Mouse (Mus musculus): ENCODE measurements around the gene Ubr4. TPM values are rescaled to one million over a fixed set of nuclear protein-coding genes. Genes with fewer than 3 reads are reported as not detected.

Ubr4 gene
- 100 to 1,000 TPM; 158 to 164 TPM for total RNA-seq (2021)
- long read RNA-seq, experiment 1, partial matches to known transcripts = 20 of 26 reads
- long read RNA-seq, experiment 1, other reads (novel, unspliced or antisense) = 6 of 26 reads
- long read RNA-seq, experiment 2, partial matches to known transcripts = 11 of 16 reads
- long read RNA-seq, experiment 2, other reads (novel, unspliced or antisense) = 5 of 16 reads

GRCm38 (mm10) chr4:139351931-139352711 lies at the start of gene Ubr4, which contains the start of the genes Mrto4 and Emc1:
TSS of gene Ubr4 (plus strand) at chr4:139352609.
TSS of gene Mrto4 (minus strand) at chr4:139352576.
TSS of gene Emc1 (plus strand) at chr4:139352587.
- intact Hi-C loops (cut with DNase I) = no loop called here

GRCm38 (mm10) chr4:139305521-139305920 lies 46.9 kb upstream of the Ubr4 start:
- DNase-seq (ENCODE audit: low spot score in 2 of 2) = no peak
- intact Hi-C loops (cut with DNase I) = no loop called here

More at GRCm38 (mm10) chr4:139351931-139352711, at the start of gene Ubr4, which contains the start of the genes Mrto4 and Emc1:
- DNase-seq (ENCODE audit: low spot score in 2 of 2) = peak; percentile 83 to 85

GRCm38 (mm10) chr4:139307916-139308315 lies 44.5 kb upstream of the Ubr4 start:
- intact Hi-C loops (cut with DNase I) = no loop called here
- no peak for DNase-seq (ENCODE audit: low spot score in 2 of 2)

GRCm38 (mm10) chr4:139309651-139310050 lies 42.8 kb upstream of the Ubr4 start:
- no peak for DNase-seq (ENCODE audit: low spot score in 2 of 2)
- intact Hi-C loops (cut with DNase I) = no loop called here

GRCm38 (mm10) chr4:139310171-139310898 lies 42.1 kb upstream of the Ubr4 start, which contains the start of the genes Pqlc2 and Akr7a5:
TSS of gene Pqlc2 (minus strand) at chr4:139310708.
TSS of gene Akr7a5 (plus strand) at chr4:139310744.
- peak; percentile 97 to 99 for DNase-seq (ENCODE audit: low spot score in 2 of 2)
- intact Hi-C loops (cut with DNase I) = no loop called here

- intact Hi-C loops (cut with DNase I) = no loop called here
- no peak for DNase-seq (ENCODE audit: low spot score in 2 of 2)
Measured at GRCm38 (mm10) chr4:139310899-139311701, 41.3 kb upstream of the Ubr4 start.

GRCm38 (mm10) chr4:139311707-139312106 lies 40.7 kb upstream of the Ubr4 start:
- intact Hi-C loops (cut with DNase I) = no loop called here
- no peak for DNase-seq (ENCODE audit: low spot score in 2 of 2)

GRCm38 (mm10) chr4:139312632-139313031 lies 39.8 kb upstream of the Ubr4 start:
- intact Hi-C loops (cut with DNase I) = no loop called here
- DNase-seq (ENCODE audit: low spot score in 2 of 2) = no peak

GRCm38 (mm10) chr4:139318449-139318848 lies 34.0 kb upstream of the Ubr4 start:
- no peak for DNase-seq (ENCODE audit: low spot score in 2 of 2)
- intact Hi-C loops (cut with DNase I) = no loop called here

- intact Hi-C loops (cut with DNase I) = no loop called here
Measured at GRCm38 (mm10) chr4:139319740-139320139, 32.7 kb upstream of the Ubr4 start.

GRCm38 (mm10) chr4:139330605-139331004 lies 21.8 kb upstream of the Ubr4 start:
- peak in 1 of 2 experiments; percentile 25 for DNase-seq (ENCODE audit: low spot score in 2 of 2)
- intact Hi-C loops (cut with DNase I) = loop anchor here (10.0 kb wide), 1 partner anchor 406 kb away; no protein-coding TSS in a partner anchor

More at GRCm38 (mm10) chr4:139319740-139320139, 32.7 kb upstream of the Ubr4 start:
- no peak for DNase-seq (ENCODE audit: low spot score in 2 of 2)

- intact Hi-C loops (cut with DNase I) = loop anchor here (10.0 kb wide), 1 partner anchor 410 kb away; no protein-coding TSS in a partner anchor
Measured at GRCm38 (mm10) chr4:139334631-139335295, 17.6 kb upstream of the Ubr4 start.

GRCm38 (mm10) chr4:139335507-139335906 lies 16.9 kb upstream of the Ubr4 start:
- intact Hi-C loops (cut with DNase I) = loop anchor here (10.0 kb wide), 1 partner anchor 411 kb away; no protein-coding TSS in a partner anchor
- no peak for DNase-seq (ENCODE audit: low spot score in 2 of 2)

More at GRCm38 (mm10) chr4:139334631-139335295, 17.6 kb upstream of the Ubr4 start:
- DNase-seq (ENCODE audit: low spot score in 2 of 2) = no peak

- DNase-seq (ENCODE audit: low spot score in 2 of 2) = peak in 1 of 2 experiments; percentile 69
- intact Hi-C loops (cut with DNase I) = loop anchor here (1.0 to 10.0 kb wide), 2 partner anchors 251 to 412 kb away; no protein-coding TSS in a partner anchor
Measured at GRCm38 (mm10) chr4:139336822-139337483, 15.5 kb upstream of the Ubr4 start.

- intact Hi-C loops (cut with DNase I) = loop anchor here (10.0 kb wide), 1 partner anchor 413 kb away; no protein-coding TSS in a partner anchor
- no peak for DNase-seq (ENCODE audit: low spot score in 2 of 2)
Measured at GRCm38 (mm10) chr4:139338145-139338544, 14.3 kb upstream of the Ubr4 start.

GRCm38 (mm10) chr4:139340835-139341234 lies 11.6 kb upstream of the Ubr4 start:
- no peak for DNase-seq (ENCODE audit: low spot score in 2 of 2)
- intact Hi-C loops (cut with DNase I) = no loop called here

GRCm38 (mm10) chr4:139341556-139342233 lies 10.7 kb upstream of the Ubr4 start:
- intact Hi-C loops (cut with DNase I) = no loop called here
- DNase-seq (ENCODE audit: low spot score in 2 of 2) = no peak

Measured in left cerebral cortex, postnatal 14 days (tissue).